Comparison of ENCODE assay signal across 9 mouse cellular contexts in the genomic region with DNA sequence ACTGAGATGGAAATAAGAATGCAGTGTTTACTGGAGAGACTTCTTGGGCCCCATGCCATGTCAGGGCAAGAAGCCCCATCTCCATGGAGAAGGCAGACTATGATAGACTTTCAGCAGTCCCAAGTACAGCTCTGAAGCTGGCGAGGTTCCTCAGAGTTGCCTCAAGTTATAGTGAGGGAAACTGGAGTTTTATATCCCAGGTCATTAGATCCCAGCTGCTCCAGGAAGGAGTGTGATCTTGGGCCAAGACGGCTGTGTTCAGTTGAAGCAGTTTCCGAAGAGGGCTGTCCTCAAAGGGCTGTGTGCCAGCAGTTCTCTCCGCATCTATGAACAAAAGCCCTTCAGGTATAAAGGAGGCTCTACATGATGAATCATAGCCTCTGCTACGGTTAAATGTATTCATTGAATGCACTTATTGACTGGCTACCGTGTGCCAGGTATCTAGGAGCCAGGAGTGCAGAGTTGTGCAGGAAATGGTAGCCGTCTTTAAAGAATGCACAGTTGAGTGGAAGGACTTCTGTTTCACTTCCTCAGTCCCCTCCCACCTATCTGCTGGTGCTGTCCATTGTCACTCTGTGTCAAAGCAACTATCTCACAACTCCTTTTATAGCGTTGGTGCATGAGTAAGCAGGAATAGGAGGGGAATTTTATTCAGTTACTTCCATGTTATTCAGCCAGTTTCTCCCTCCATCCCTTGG. TPM values are rescaled to one million over a fixed set of nuclear protein-coding genes. Genes with fewer than 3 reads are reported as not detected.
DNase-seq lines count a peak whose midpoint lies in the region; ATAC-seq and TF ChIP-seq lines count a peak whose summit lies in the region.
"Had no signal": no experiment of that assay in that cellular context is flagged by ENCODE, and none has a peak within 500 bp of the region (broad histone marks: within the 10 kb centered on the region; RNA-seq: fewer than 3 reads in every experiment).

No protein-coding gene starts in this region.

- WGBS in neural tube, embryonic 13.5 days: 51% methylated on average over 8 of the region's 8 CpGs
- WGBS in small intestine, adult 2 months: 13% methylated on average over 8 of the region's 8 CpGs

- no peak for TF ChIP-seq CTCF in small intestine, adult 2 months (IDR thresholded peaks at IDR 0.05; ENCODE audit: extremely low read depth, insufficient read length, insufficient replicate concordance, low read depth, low read length)

- intact Hi-C loops in left cerebral cortex, postnatal 36 days (cut with DNase I): no loop called here

- no peak overlapping the region for H3K27ac ChIP-seq in neural tube, embryonic 13.5 days (replicated peaks)
- peak overlapping the region; percentile 70 for H3K27ac ChIP-seq in small intestine, adult 2 months (ENCODE audit: insufficient read depth, low read depth, low read length)
- H3K27ac ChIP-seq: midbrain, embryonic 12.5 days had no signal

- peaks cover 7% of the 10 kb centered on the region for H3K4me1 ChIP-seq in neural tube, embryonic 13.5 days (replicated peaks)
- H3K4me1 ChIP-seq in small intestine, adult 2 months (ENCODE audit: control insufficient read depth, insufficient read depth, insufficient read length, low read length): peaks cover 12% of the 10 kb centered on the region; the same call in 1 of the 2 replicates

- TF ChIP-seq POLR2A in small intestine, adult 2 months (IDR thresholded peaks at IDR 0.05; ENCODE audit: low read depth, low read length): no peak

- no peaks in the 10 kb centered on the region for H3K27me3 ChIP-seq in neural tube, embryonic 13.5 days
- H3K27me3 ChIP-seq in small intestine, adult 2 months (ENCODE audit: control insufficient read depth, insufficient read depth, low read length): no peaks in the 10 kb centered on the region

- DNase-seq in cerebellum, postnatal 10 days: peak; percentile 62 to 71
- DNase-seq in cerebellum, postnatal 4 days (ENCODE audit: low spot score in 2 of 2): no peak
- DNase-seq in neural tube, embryonic 10.5 days (ENCODE audit: extremely low spot score, low spot score): no peak
- peak; percentile 65 for DNase-seq in kidney, postnatal 14 days
- DNase-seq in adrenal gland, adult (ENCODE audit: inconsistent age in 2 of 2, low spot score in 1 of 2): no peak
- no peak for DNase-seq in left cerebral cortex, postnatal 36 days (ENCODE audit: low spot score in 2 of 2)

- peak; percentile 74 for ATAC-seq in neural tube, embryonic 13.5 days (ENCODE audit: low read depth)

- H3K36me3 ChIP-seq in neural tube, embryonic 13.5 days: no peaks in the 10 kb centered on the region; the same call in 1 of the 2 replicates
- no peaks in the 10 kb centered on the region for H3K36me3 ChIP-seq in small intestine, adult 2 months (ENCODE audit: control insufficient read depth, insufficient read depth, low read length)
- H3K36me3 ChIP-seq: midbrain, embryonic 12.5 days had no signal

- H3K9me3 ChIP-seq in neural tube, embryonic 13.5 days: no peaks in the 10 kb centered on the region
- H3K9me3 ChIP-seq: midbrain, embryonic 12.5 days had no signal

- H3K9ac ChIP-seq in neural tube, embryonic 13.5 days: no peak overlapping the region
- H3K9ac ChIP-seq: midbrain, embryonic 12.5 days had no signal

- H3K4me3 ChIP-seq in neural tube, embryonic 13.5 days: no peak overlapping the region
- no peak overlapping the region for H3K4me3 ChIP-seq in small intestine, adult 2 months (ENCODE audit: low read depth, low read length)
- H3K4me3 ChIP-seq: midbrain, embryonic 12.5 days had no signal

- no peak overlapping the region for H3K4me2 ChIP-seq in neural tube, embryonic 13.5 days
- H3K4me2 ChIP-seq: midbrain, embryonic 12.5 days had no signal

RNA-seq across cellular contexts. Expression of a gene that starts 16.2 kb away (rescaled TPM):
- polyA plus RNA-seq in neural tube, embryonic 13.5 days (2015; fragmentation: Nextera tagmentation; extraction: Ambion mirVana): 6.4 and 7.0 TPM in 2 replicates
- polyA plus RNA-seq in small intestine, adult 2 months (2012; rRNA removed): 1.7 and 2.3 TPM in 2 replicates
- 10 to 100 TPM; 12.0 to 13.3 TPM for total RNA-seq in left cerebral cortex, postnatal 36 days (2021)

RNA-seq across cellular contexts. Expression of a gene that starts 16.5 kb away (rescaled TPM):
- polyA plus RNA-seq in neural tube, embryonic 13.5 days (2015; fragmentation: Nextera tagmentation; extraction: Ambion mirVana): 0.21 and 0.66 TPM in 2 replicates
- not detected in 2 replicates for polyA plus RNA-seq in small intestine, adult 2 months (2012; rRNA removed)
- total RNA-seq in left cerebral cortex, postnatal 36 days (2021): under 1 TPM; 0.29 to 0.35 TPM

Comparison
In these comparisons a context has a peak if more than half of its experiments do, and no peak if none do; other contexts are left out.
1. DNase-seq: peak in cerebellum, postnatal 10 days (2 of 2) and kidney, postnatal 14 days (single experiment); none in cerebellum, postnatal 4 days (0 of 2), neural tube, embryonic 10.5 days (single experiment), adrenal gland, adult (0 of 2) and left cerebral cortex, postnatal 36 days (0 of 2).